Mouse (Mus musculus) small intestine, adult 2 months (tissue): ENCODE measurements around the gene Ambra1.

Source experiments
- CTCF ChIP-seq: fragments of 200-500 bp; IDR thresholded peaks from 2 replicates; pipeline ENCODE4 v1.5.1; 2012; ENCODE audit warnings: low read depth, mild to moderate bottlenecking, control low read depth, inconsistent platforms, low read length, moderate library complexity, mixed read lengths; ENCODE audit not compliant: insufficient replicate concordance, insufficient read length; ENCODE audit errors: extremely low read depth
- POLR2A ChIP-seq: fragments of 200-500 bp; IDR thresholded peaks from 2 replicates; pipeline ENCODE4 v1.6.1; 2012; ENCODE audit warnings: low read depth, mild to moderate bottlenecking, control low read depth, inconsistent platforms, low read length, moderate library complexity

- TF ChIP-seq CTCF (peak; percentile 91), POLR2A (no peak)
Observed at GRCm38 (mm10) chr2:91944170-91944950, 214.4 kb downstream of the Ambra1 start.
